Mouse (Mus musculus) neural tube, embryonic 15.5 days (tissue): ENCODE measurements around the gene Hist2h2bb. TPM values are rescaled to one million over a fixed set of nuclear protein-coding genes. Genes with fewer than 3 reads are reported as not detected.
"Not testable (repeated sequence)": the region's sequence is repeated elsewhere in the genome, so short reads cannot be mapped to it uniquely, and the experiment has no call there.

Experiments used
- ATAC-seq: fragments of 200-750 bp; cut with Nextera tagmentation; 2 replicates; pipeline ENCODE4 v1.8.0; 2017; ENCODE audit warnings: mild to moderate bottlenecking, moderate TSS enrichment, moderate library complexity; ENCODE audit not compliant: low FRiP score
- H3K27ac ChIP-seq: fragments of 300-500 bp; sonication (generic); replicated peaks from 2 replicates; pipeline ENCODE4 v1.5.1; 2015; ENCODE audit warnings: mild to moderate bottlenecking, inconsistent platforms
- H3K27me3 ChIP-seq: fragments of 300-500 bp; sonication (generic); replicated peaks from 2 replicates; pipeline ENCODE4 v1.6.1; 2015; ENCODE audit warnings: inconsistent platforms
- H3K36me3 ChIP-seq: fragments of 300-500 bp; sonication (generic); 2 replicates; pipeline ENCODE4 v1.6.1; 2015; ENCODE audit warnings: inconsistent platforms
- H3K4me1 ChIP-seq: fragments of 300-500 bp; sonication (generic); 2 replicates; pipeline ENCODE4 v1.6.1; 2015; ENCODE audit warnings: inconsistent platforms
- H3K4me2 ChIP-seq: fragments of 300-500 bp; sonication (generic); 2 replicates; pipeline ENCODE4 v1.6.1; 2015; ENCODE audit warnings: inconsistent platforms, mild to moderate bottlenecking, moderate library complexity
- H3K4me3 ChIP-seq: fragments of 300-500 bp; sonication (generic); replicated peaks from 2 replicates; pipeline ENCODE4 v1.5.1; 2015; ENCODE audit warnings: mild to moderate bottlenecking, inconsistent platforms
- H3K9ac ChIP-seq: fragments of 300-500 bp; sonication (generic); replicated peaks from 2 replicates; pipeline ENCODE4 v1.6.1; 2015; ENCODE audit warnings: mild to moderate bottlenecking, inconsistent platforms
- H3K9me3 ChIP-seq: fragments of 300-500 bp; sonication (generic); replicated peaks from 2 replicates; pipeline ENCODE4 v1.6.1; 2016; ENCODE audit warnings: inconsistent platforms
- WGBS: fragments of 180-500 bp; shearing (Covaris S2); methylation state at CpG from one replicate; pipeline ENCODE4 v1.1.7; 2015; ENCODE audit warnings: mixed read lengths; 5-methylcytosine and 5-hydroxymethylcytosine counted together
- polyA plus RNA-seq: library from polyadenylated mRNA; unstranded; fragments of >200 nt; fragmentation: Nextera tagmentation; extraction: Ambion mirVana; gene quantifications from 2 replicates; pipeline ENCODE4 v1.2.1, GENCODE M21; 2015

The Hist2h2bb gene
- polyA plus RNA-seq, 1 experiment from 2014 or later = 0.61 TPM

DNA sequence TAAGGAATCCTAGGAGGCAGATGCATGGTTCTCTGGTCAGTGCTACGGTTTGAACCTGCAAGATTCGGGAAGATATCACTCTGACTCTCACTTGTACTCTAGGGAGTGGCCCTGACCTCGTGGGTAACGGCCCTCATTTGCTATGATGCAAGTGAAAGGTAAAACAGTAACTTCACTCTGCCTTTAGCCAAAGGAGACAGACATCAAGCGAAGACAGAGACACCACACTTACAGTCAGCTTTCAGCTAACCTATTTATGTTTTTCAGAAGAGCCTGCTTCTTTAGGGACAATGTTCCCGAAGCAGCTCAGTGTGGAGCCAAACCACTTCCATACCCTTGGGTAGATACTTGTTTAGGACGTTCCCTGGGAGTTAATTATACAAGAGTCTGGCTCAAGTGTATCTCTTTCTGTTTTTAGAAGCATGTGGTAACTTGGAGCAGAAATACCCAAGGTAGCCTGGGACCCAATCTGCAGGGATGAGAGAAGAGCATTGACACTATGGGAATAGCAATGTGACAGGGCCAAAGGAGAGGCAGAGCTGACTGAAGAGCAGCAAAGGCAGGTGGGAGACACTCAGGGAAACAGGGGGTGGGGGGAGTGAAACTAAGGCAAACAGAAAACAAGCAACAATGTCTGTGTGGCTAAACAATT, 25.5 kb upstream of the Hist2h2bb start:
- Histone ChIP-seq H3K27me3 (no peaks in the 10 kb centered on the region), H3K27ac (peak overlapping the region; percentile 97), H3K9ac (no peak overlapping the region), H3K9me3 (no peaks in the 10 kb centered on the region), H3K4me1 (peaks cover 23% of the 10 kb centered on the region), H3K36me3 (no peaks in the 10 kb centered on the region), H3K4me2 (peak overlapping the region; percentile 56), H3K4me3 (no peak overlapping the region)
- 86% methylated on average over 7 of the region's 7 CpGs for WGBS
- no peak for ATAC-seq

DNA sequence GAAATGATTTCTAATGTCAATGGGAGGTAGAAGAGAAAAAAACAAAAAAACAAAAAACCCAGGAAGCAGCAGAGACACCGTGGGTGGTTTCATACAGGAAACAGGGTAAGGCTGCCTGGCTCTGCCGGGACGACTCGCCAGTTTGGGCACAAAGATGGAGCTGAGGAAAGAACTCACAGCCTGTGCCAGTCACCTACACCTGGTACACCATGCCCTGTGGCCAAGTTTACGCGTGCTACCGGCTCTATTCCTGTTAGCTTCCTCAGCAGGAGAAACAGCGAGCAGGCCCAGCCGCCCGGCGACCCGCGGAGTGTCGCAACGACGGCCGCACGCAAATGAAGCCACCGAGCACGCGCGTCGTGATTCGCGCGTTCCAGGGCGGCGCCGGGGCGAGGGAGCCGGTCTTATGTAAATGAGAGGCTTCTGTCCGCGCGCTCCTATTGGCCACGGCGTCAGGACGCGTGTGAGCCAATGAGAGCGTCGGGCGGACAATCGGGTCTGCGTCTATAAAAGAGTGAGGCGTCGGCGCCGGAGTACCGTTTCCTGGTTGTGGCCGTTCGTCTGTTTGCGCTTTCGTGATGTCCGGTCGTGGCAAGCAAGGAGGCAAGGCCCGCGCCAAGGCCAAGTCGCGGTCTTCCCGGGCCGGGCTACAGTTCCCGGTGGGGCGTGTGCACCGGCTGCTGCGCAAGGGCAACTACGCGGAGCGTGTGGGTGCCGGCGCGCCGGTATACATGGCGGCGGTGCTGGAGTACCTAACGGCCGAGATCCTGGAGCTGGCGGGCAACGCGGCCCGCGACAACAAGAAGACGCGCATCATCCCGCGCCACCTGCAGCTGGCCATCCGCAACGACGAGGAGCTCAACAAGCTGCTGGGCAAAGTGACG, 24.3 kb upstream of the Hist2h2bb start, which contains the start of gene Hist2h2aa1:
TSS of gene Hist2h2aa1 (plus strand) at position 495 of the 884 bp plus-strand sequence.
- Histone ChIP-seq H3K9ac (peak within 1 kb of the TSS; percentile 69), H3K4me2 (peak within 1 kb of the TSS; percentile 56), H3K27ac (peak within 1 kb of the TSS; percentile 97), H3K4me1 (peaks cover 23% of the 10 kb centered on the region), H3K4me3 (peak within 1 kb of the TSS; percentile 48)
- H3K9me3 ChIP-seq, H3K36me3 ChIP-seq, H3K27me3 ChIP-seq: not testable (repeated sequence)
- WGBS = under 1% methylated on average over 40 of the region's 88 CpGs
- ATAC-seq = peak; percentile 91

DNA sequence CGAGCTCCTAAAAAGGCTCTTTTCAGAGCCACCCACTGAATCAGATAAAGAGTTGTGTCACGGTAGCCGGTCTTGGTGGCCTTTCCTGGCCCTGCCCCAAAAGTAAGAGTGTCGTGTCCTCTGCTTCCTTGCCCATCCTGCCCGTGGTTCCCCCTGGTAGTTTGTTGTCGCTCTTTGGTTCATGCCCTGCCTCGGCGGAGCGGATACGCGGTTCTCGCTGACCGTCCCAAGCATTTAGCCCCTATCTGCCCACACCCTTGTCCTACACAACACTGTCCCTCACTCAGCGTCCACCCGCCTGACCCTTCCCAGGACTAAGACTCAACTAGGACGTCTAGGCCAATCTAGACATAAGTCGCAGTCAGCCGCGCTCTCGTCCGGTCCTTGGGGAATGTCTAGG, 23.5 kb upstream of the Hist2h2bb start:
- H3K9ac ChIP-seq = not testable (repeated sequence)
- ATAC-seq = peak; percentile 37
- WGBS = 0% methylated on average over 10 of the region's 21 CpGs

DNA sequence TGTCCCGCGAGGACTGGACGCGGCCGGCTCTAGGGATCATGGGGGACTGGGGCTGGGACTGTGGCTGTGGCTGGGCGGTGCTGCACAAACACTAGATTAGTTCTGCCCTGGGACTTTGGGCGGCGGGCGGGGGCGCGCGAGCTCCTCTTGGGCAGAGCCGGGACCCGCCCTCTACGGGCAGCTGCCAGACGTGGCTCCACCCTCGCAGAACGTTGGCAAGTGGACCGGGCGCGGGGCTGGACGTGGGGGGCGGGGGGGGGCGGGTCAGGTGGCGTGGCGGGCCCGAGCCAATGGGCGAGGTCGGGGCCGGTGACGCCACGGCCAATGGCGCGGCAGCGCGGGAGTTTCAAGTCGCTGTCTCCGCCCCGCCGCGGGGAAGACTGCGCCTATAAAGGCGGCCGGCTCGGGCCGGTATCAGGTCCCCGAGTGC, 23.1 kb upstream of the Hist2h2bb start, which contains the start of gene Hist2h3c1:
TSS of gene Hist2h3c1 (plus strand) at position 259 of the 430 bp plus-strand sequence.
- WGBS = no CpG with 5 or more reads among the region's 47 CpGs
- Histone ChIP-seq H3K4me2 (peak within 1 kb of the TSS; percentile 50), H3K27ac (peak within 1 kb of the TSS; percentile 72; the same call in 1 of the 2 replicates), H3K4me3 (peak within 1 kb of the TSS; percentile 34), H3K9ac (0 out of 2 replicates have a peak within 1 kb of the TSS, but pooled peaks have one; percentile 2), H3K4me1 (peaks cover 18% of the 10 kb centered on the region)
- peak; percentile 89 for ATAC-seq
- not testable (repeated sequence) for H3K27me3 ChIP-seq, H3K9me3 ChIP-seq, H3K36me3 ChIP-seq

More for the DNA sequence above, 23.5 kb upstream of the Hist2h2bb start:
- H3K9me3 ChIP-seq, H3K27me3 ChIP-seq, H3K36me3 ChIP-seq: not testable (repeated sequence)
- Histone ChIP-seq H3K27ac (peak overlapping the region; percentile 72; the same call in 1 of the 2 replicates), H3K4me1 (peaks cover 19% of the 10 kb centered on the region), H3K4me3 (peak overlapping the region; percentile 34), H3K4me2 (peak overlapping the region; percentile 44)

DNA sequence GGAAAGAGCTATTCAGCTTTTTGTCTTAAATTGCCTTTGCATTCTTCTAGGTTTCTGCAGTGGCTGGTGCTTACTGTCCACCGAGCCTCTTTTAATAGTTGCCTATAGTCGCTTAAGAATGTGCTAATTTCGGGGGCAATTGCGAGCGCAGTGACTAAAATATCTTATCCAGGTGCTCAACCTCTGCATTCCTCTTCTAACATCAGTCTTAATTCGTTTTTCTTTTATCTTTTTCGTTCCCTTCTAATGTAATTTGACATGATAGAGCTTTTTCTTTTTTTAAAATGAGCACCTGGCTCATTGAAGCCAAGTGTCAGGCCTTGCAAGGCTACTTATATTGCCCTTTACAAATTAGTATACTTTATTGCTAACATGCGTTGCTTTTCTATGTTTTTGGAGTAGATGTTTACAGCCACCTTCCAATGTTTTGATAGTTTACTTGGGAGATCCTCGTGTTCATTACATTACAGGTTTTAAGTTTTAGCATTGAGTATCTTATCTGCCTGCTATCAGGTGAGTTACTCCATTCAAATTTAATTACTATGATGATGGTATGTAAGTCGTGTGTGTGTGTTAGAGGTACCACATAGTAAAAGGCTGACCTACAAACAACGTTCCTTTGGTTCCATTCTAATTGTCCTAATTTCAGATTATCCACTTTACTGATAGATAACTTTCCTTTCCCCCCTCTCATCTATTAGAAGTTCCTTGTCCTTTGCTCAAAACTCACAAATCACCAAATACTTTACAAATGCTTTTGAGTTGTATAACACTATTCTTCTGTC, 22.0 kb upstream of the Hist2h2bb start:
- no peak overlapping the region for H3K27ac ChIP-seq
- H3K4me3 ChIP-seq = peak overlapping the region; percentile 23; the same call in 1 of the 2 replicates
- H3K9me3 ChIP-seq = no peaks in the 10 kb centered on the region
- peak overlapping the region; percentile 50 for H3K4me2 ChIP-seq
- ATAC-seq = no peak
- 7% methylated on average over 11 of the region's 11 CpGs for WGBS
- no peaks in the 10 kb centered on the region for H3K36me3 ChIP-seq
- 0 out of 2 replicates have a peak overlapping the region, but pooled peaks have one; percentile 2 for H3K9ac ChIP-seq
- H3K4me1 ChIP-seq = peaks cover 18% of the 10 kb centered on the region
- no peaks in the 10 kb centered on the region for H3K27me3 ChIP-seq

DNA sequence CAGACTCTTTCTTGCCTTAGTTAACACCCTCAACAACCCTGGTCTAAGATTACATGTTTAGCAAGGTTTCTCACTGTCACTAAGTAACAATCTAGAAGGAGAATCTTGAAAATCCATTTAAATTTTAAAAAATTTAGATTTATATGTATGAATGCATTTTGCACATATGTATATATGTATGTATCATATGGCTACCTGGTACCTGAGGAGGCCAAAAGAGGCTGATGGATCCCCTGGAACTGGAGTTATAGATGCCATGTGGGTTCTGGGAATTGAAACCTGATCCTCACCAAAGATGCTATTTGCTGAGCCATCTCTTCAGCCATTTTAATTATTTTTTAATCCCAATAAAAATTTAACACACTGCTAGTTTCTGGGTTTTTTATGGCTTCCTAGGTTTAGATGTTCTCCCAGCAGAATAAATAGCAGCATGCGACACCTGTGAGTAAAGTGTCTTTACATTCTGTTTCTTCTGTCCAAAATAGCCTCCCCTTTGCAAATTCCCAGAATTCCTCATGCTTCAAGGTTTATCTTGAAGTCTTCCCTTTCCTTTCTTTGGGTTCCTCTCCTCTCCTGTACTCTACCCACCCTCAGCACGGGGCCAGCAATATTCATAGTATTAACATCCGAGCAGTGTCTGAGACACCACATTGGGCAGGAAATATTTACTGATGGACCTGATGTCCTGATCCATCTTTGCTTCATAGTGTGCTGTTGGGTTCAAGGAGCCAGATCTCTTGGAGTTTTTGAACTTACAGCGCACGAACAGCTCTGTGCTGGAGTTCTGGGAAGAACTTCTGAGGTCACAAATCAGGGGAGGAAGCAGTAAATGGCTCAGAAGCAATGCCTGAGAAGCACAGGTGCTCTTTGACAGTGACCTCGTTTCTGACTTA, 21.2 kb upstream of the Hist2h2bb start:
- Histone ChIP-seq H3K4me3 (no peak overlapping the region), H3K9ac (no peak overlapping the region), H3K27ac (no peak overlapping the region), H3K4me2 (peak overlapping the region; percentile 50), H3K9me3 (no peaks in the 10 kb centered on the region), H3K36me3 (no peaks in the 10 kb centered on the region), H3K4me1 (peaks cover 18% of the 10 kb centered on the region), H3K27me3 (no peaks in the 10 kb centered on the region)
- ATAC-seq = no peak
- 48% methylated on average over 6 of the region's 6 CpGs for WGBS

GRCm38 (mm10) chr3:96249034-96249345, 20.6 kb upstream of the Hist2h2bb start:
- Histone ChIP-seq H3K36me3 (no peaks in the 10 kb centered on the region), H3K4me2 (0 out of 2 replicates have a peak overlapping the region, but pooled peaks have one; percentile 50)
- no peak for ATAC-seq

DNA sequence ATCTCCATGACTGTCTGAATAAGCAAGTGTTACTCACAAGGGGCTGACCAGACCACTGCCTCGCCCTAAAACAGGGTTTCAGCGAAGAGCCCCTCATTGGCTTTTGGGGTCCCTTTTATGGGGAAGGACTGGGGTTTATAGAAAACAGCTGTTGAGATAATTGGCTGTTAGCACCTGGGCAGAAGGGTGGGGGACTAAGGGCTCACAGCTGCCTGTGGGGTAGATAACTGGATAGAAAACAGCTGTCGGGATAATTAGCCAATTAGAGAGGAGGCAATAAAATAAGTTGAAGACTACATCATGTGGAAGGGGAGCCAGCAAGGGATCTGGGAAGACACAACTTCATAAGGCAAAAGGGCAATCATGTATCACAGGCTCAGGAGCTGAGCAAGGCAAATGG, 18.7 kb upstream of the Hist2h2bb start:
- Histone ChIP-seq H3K27me3 (no peaks in the 10 kb centered on the region), H3K9me3 (no peaks in the 10 kb centered on the region), H3K36me3 (no peaks in the 10 kb centered on the region), H3K27ac (no peak overlapping the region), H3K4me2 (no peak overlapping the region), H3K4me3 (no peak overlapping the region), H3K9ac (no peak overlapping the region), H3K4me1 (peaks cover 5% of the 10 kb centered on the region)
- whole genome bisulfite sequencing = 58% methylated on average over 3 of the region's 3 CpGs
- no peak for ATAC-seq

More at GRCm38 (mm10) chr3:96249034-96249345, 20.6 kb upstream of the Hist2h2bb start:
- Histone ChIP-seq H3K4me1 (peaks cover 13% of the 10 kb centered on the region), H3K4me3 (no peak overlapping the region), H3K9ac (no peak overlapping the region), H3K27me3 (no peaks in the 10 kb centered on the region), H3K9me3 (no peaks in the 10 kb centered on the region), H3K27ac (no peak overlapping the region)
- WGBS = 50% methylated on average over 4 of the region's 4 CpGs

- no peaks in the 10 kb centered on the region for H3K9me3 ChIP-seq
- 95% methylated on average over 3 of the region's 3 CpGs for WGBS
- H3K27me3 ChIP-seq = no peaks in the 10 kb centered on the region
- H3K27ac ChIP-seq = no peak overlapping the region
- H3K36me3 ChIP-seq = no peaks in the 10 kb centered on the region
- H3K4me2 ChIP-seq = no peak overlapping the region
- ATAC-seq = no peak
- no peak overlapping the region for H3K9ac ChIP-seq
- H3K4me1 ChIP-seq = peaks cover 5% of the 10 kb centered on the region
- no peak overlapping the region for H3K4me3 ChIP-seq
These were observed 17.8 kb upstream of the Hist2h2bb start for GRCm38 (mm10) chr3:96251787-96252186.

DNA sequence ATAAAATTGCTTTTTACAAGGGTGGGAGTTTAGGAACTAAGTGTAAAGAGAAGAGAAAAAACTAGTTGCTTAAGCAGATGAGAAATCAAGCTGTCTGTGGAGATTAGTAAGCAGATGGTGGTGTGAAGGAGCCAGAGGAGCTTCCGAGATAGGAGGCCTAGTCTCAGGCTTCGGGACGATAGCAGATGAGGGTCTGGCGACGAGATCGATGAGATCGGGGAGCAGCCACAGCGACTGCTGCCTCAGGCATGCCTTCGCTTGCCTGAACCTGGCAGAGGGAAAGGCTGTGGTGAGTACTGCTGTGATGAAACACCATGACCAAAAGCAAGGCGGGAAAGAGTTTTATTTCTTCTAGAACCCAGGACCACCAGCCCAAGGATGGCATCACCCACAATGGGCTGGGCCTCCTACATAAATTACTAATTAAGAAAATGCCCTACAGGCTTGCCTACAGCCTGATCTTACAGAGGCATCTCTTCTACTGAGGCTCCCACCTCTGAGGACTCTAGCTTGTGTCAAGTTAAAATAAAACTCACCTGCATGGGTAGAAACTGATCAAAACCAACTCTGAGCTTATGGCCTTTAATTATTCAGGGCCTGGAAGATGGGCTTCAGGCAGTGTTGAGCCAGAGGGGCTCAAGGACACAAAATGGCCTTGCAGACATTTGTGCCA, 14.7 kb upstream of the Hist2h2bb start:
- Histone ChIP-seq H3K4me1 (no peaks in the 10 kb centered on the region), H3K4me2 (no peak overlapping the region), H3K36me3 (no peaks in the 10 kb centered on the region), H3K9ac (no peak overlapping the region), H3K27me3 (no peaks in the 10 kb centered on the region), H3K27ac (no peak overlapping the region), H3K9me3 (no peaks in the 10 kb centered on the region), H3K4me3 (no peak overlapping the region)
- 46% methylated on average over 10 of the region's 10 CpGs for WGBS
- no peak for ATAC-seq
